Mouse (Mus musculus) heart, postnatal 0 days (tissue): Measurements from ENCODE around the gene Gm20532.

ENCODE experiments used
- CTCF ChIP-seq: IDR thresholded peaks from 2 replicates; pipeline ENCODE4 v1.5.1; 2016; ENCODE audit warnings: antibody characterized with exemption, control low read depth, low read depth
- EP300 ChIP-seq: IDR thresholded peaks from 2 replicates; pipeline ENCODE4 v1.6.1; 2016; ENCODE audit warnings: antibody characterized with exemption, low read depth

- TF ChIP-seq CTCF (no peak), EP300 (no peak)
These were observed 15.2 kb downstream of the Gm20532 start for GRCm38 (mm10) chr2:26601595-26601994.
